Mouse (Mus musculus) embryonic facial prominence, embryonic 14.5 days (tissue): ENCODE results near the gene Thsd4. TPM values are rescaled to one million over a fixed set of nuclear protein-coding genes. Genes with fewer than 3 reads are reported as not detected.
A peak's percentile ranks its signal among the peaks of the same experiment; 100 is the strongest.

Experiments used
- ATAC-seq: fragments of 200-750 bp; cut with Nextera tagmentation; 2 replicates; pipeline ENCODE4 v1.8.0; 2017; ENCODE audit warnings: low read depth, moderate number of reproducible peaks, moderate TSS enrichment
- DNase-seq: peaks from one replicate; pipeline ENCODE4 v3.0.0-alpha.2; 2015; ENCODE audit warnings: low spot score
- H3K27ac ChIP-seq: fragments of 300-500 bp; sonication (generic); replicated peaks from 2 replicates; pipeline ENCODE4 v1.5.1; 2014; ENCODE audit warnings: low read depth, mild to moderate bottlenecking, low read length, moderate library complexity
- H3K27me3 ChIP-seq: fragments of 300-500 bp; sonication (generic); replicated peaks from 2 replicates; pipeline ENCODE4 v1.6.1; 2014; ENCODE audit warnings: low read length; ENCODE audit not compliant: control insufficient read depth, insufficient read depth
- H3K36me3 ChIP-seq: fragments of 300-500 bp; sonication (generic); 2 replicates; pipeline ENCODE4 v1.6.1; 2014; ENCODE audit warnings: low read length, mixed read lengths; ENCODE audit not compliant: control insufficient read depth, insufficient read depth
- H3K4me1 ChIP-seq: fragments of 300-500 bp; sonication (generic); 2 replicates; pipeline ENCODE4 v1.6.1; 2014; ENCODE audit warnings: antibody characterized with exemption, low read length; ENCODE audit not compliant: control insufficient read depth, insufficient read depth
- H3K4me2 ChIP-seq: fragments of 300-500 bp; sonication (generic); 2 replicates; pipeline ENCODE4 v1.6.1; 2014; ENCODE audit warnings: low read depth, mild to moderate bottlenecking, low read length, moderate library complexity, mixed read lengths
- H3K4me3 ChIP-seq: fragments of 300-500 bp; sonication (generic); 2 replicates; pipeline ENCODE4 v1.5.1; 2014; ENCODE audit warnings: low read depth, mild to moderate bottlenecking, low read length
- H3K9ac ChIP-seq: fragments of 300-500 bp; sonication (generic); 2 replicates; pipeline ENCODE4 v1.6.1; 2014; ENCODE audit warnings: low read depth, mild to moderate bottlenecking, low read length, moderate library complexity, mixed read lengths
- H3K9me3 ChIP-seq: fragments of 300-500 bp; sonication (generic); 2 replicates; pipeline ENCODE4 v1.6.1; 2016; ENCODE audit warnings: low read length; ENCODE audit not compliant: control insufficient read depth
- WGBS: fragments of 180-500 bp; shearing (Covaris S2); extraction: QIAGEN DNeasy Blood & Tissue Kit; methylation state at CpG from one replicate; pipeline ENCODE4 v1.1.7; 2014; 5-methylcytosine and 5-hydroxymethylcytosine counted together
- polyA plus RNA-seq: library from polyadenylated mRNA; unstranded; fragments of >200 nt; fragmentation: Nextera tagmentation; extraction: Ambion mirVana; gene quantifications from 2 replicates; pipeline ENCODE4 v1.2.1, GENCODE M21; 2014

The Thsd4 gene
- polyA plus RNA-seq, 1 experiment from 2014 or later = 26.1 TPM

DNA sequence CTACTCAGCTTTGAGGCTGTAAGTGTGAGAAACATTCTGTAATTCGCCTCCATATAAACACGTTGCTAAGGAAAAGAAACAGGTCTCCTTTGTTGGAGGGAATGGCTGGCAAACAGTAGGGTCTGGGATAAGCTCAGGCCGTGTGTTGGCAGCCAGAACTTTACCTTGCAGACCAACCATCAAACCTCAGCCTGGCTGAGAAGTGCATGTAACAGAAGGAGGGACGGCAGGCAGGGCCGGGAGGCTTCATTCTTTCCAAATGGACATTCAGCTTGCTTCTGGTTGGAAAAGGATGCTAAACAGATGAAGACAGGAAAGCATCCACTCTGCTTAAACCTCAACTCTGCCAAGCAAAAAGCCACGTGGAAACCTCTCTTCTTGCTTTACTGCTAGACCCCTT lies 228.7 kb downstream of the Thsd4 start:
- Histone ChIP-seq H3K9ac (no peak overlapping the region), H3K4me3 (no peak overlapping the region), H3K27ac (no peak overlapping the region), H3K9me3 (no peaks in the 10 kb centered on the region), H3K36me3 (no peaks in the 10 kb centered on the region), H3K4me2 (no peak overlapping the region), H3K4me1 (peaks cover 5% of the 10 kb centered on the region; the same call in 1 of the 2 replicates), H3K27me3 (no peaks in the 10 kb centered on the region)
- DNase-seq (no peak), ATAC-seq (no peak)
- WGBS = 54% methylated on average over 6 of the region's 6 CpGs

DNA sequence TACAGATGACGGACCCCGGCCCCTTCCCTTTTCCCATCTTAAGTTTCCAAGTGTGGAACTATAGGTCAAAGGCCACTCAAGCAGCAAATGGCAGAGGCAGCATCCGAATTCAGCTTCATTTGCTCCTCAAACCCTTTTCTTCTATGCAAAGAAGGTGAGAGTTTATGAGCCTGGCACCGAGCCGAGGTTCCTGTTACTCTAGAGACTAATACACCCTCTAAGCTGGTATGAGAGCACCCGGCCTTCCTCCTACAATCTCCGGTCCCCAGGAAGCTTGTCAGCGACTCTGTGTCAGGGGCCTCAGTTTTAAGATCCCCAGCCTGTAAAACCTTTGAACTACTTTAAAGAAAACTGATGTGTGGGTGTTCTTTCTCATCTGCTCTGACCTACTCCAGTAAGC lies 231.1 kb downstream of the Thsd4 start:
- H3K9ac ChIP-seq = no peak overlapping the region
- H3K4me3 ChIP-seq = no peak overlapping the region
- H3K27me3 ChIP-seq = no peaks in the 10 kb centered on the region
- DNase-seq = no peak
- no peak for ATAC-seq
- no peak overlapping the region for H3K27ac ChIP-seq
- H3K9me3 ChIP-seq = no peaks in the 10 kb centered on the region
- H3K36me3 ChIP-seq = no peaks in the 10 kb centered on the region
- no peak overlapping the region for H3K4me2 ChIP-seq
- 72% methylated on average over 8 of the region's 8 CpGs for WGBS
- H3K4me1 ChIP-seq = peaks cover 5% of the 10 kb centered on the region; the same call in 1 of the 2 replicates

- H3K27ac ChIP-seq = no peak overlapping the region
- no peak overlapping the region for H3K4me3 ChIP-seq
- WGBS = 41% methylated on average over 12 of the region's 12 CpGs
- H3K9ac ChIP-seq = no peak overlapping the region
- ATAC-seq (0 out of 2 replicates have a peak, but pooled peaks have one; percentile 22), DNase-seq (peak; percentile 75)
- no peak overlapping the region for H3K4me2 ChIP-seq
- H3K4me1 ChIP-seq = peaks cover 5% of the 10 kb centered on the region; the same call in 1 of the 2 replicates
- H3K9me3 ChIP-seq = no peaks in the 10 kb centered on the region
- H3K27me3 ChIP-seq = no peaks in the 10 kb centered on the region
- H3K36me3 ChIP-seq = no peaks in the 10 kb centered on the region
Measured at GRCm38 (mm10) chr9:60288789-60289188, 233.1 kb downstream of the Thsd4 start.

DNA sequence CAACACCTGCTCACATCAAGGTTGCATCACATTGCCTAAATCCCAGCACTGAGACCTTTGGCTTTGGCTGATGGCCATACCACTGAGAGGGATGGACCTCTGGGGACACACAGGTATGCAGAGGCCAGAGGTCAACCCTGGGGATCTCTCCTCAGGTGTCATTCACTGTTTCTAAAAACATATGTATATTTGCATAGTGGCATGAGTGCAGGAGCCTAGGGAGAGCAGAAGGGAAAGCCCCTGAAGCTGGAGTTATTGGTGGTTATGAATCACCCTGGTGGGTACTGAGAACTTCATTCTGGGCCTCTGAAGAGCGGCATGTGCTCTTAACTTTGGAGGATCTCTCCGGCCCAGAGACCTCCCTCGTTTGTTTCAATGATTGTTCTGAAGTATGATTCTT lies 235.5 kb downstream of the Thsd4 start:
- H3K4me3 ChIP-seq = no peak overlapping the region
- H3K4me1 ChIP-seq = peaks cover 10% of the 10 kb centered on the region; the same call in 1 of the 2 replicates
- H3K27me3 ChIP-seq = no peaks in the 10 kb centered on the region
- no peak overlapping the region for H3K27ac ChIP-seq
- no peak for DNase-seq
- H3K36me3 ChIP-seq = no peaks in the 10 kb centered on the region
- no peak overlapping the region for H3K9ac ChIP-seq
- WGBS = 74% methylated on average over 3 of the region's 3 CpGs
- no peaks in the 10 kb centered on the region for H3K9me3 ChIP-seq
- ATAC-seq = no peak
- H3K4me2 ChIP-seq = no peak overlapping the region

- Histone ChIP-seq H3K9ac (no peak overlapping the region), H3K4me1 (peaks cover 16% of the 10 kb centered on the region), H3K4me2 (no peak overlapping the region), H3K9me3 (no peaks in the 10 kb centered on the region), H3K4me3 (no peak overlapping the region), H3K27ac (no peak overlapping the region), H3K27me3 (no peaks in the 10 kb centered on the region), H3K36me3 (no peaks in the 10 kb centered on the region)
- ATAC-seq (no peak), DNase-seq (no peak)
- 41% methylated on average over 3 of the region's 3 CpGs for WGBS
Measured at GRCm38 (mm10) chr9:60285047-60285462, 236.8 kb downstream of the Thsd4 start.

GRCm38 (mm10) chr9:60284318-60284717 lies 237.5 kb downstream of the Thsd4 start:
- Histone ChIP-seq H3K27ac (no peak overlapping the region), H3K4me2 (no peak overlapping the region), H3K4me1 (peaks cover 16% of the 10 kb centered on the region), H3K9me3 (no peaks in the 10 kb centered on the region), H3K4me3 (no peak overlapping the region), H3K27me3 (no peaks in the 10 kb centered on the region), H3K36me3 (no peaks in the 10 kb centered on the region), H3K9ac (no peak overlapping the region)
- ATAC-seq (no peak), DNase-seq (no peak)
- WGBS = 79% methylated on average over 1 of the region's 1 CpGs

- no peaks in the 10 kb centered on the region for H3K27me3 ChIP-seq
- 54% methylated on average over 3 of the region's 3 CpGs for WGBS
- H3K4me3 ChIP-seq = no peak overlapping the region
- no peaks in the 10 kb centered on the region for H3K36me3 ChIP-seq
- H3K27ac ChIP-seq = no peak overlapping the region
- H3K9me3 ChIP-seq = no peaks in the 10 kb centered on the region
- H3K4me1 ChIP-seq = peaks cover 10% of the 10 kb centered on the region; the same call in 1 of the 2 replicates
- ATAC-seq = no peak
- H3K9ac ChIP-seq = no peak overlapping the region
- H3K4me2 ChIP-seq = no peak overlapping the region
- DNase-seq = no peak
Measured at GRCm38 (mm10) chr9:60283546-60283945, 238.3 kb downstream of the Thsd4 start.

- Histone ChIP-seq H3K4me3 (no peak overlapping the region), H3K36me3 (no peaks in the 10 kb centered on the region), H3K4me1 (peaks cover 10% of the 10 kb centered on the region; the same call in 1 of the 2 replicates), H3K4me2 (no peak overlapping the region), H3K9ac (no peak overlapping the region), H3K27me3 (no peaks in the 10 kb centered on the region), H3K9me3 (no peaks in the 10 kb centered on the region), H3K27ac (no peak overlapping the region)
- DNase-seq = peak; percentile 72
- WGBS = 47% methylated on average over 11 of the region's 11 CpGs
- ATAC-seq = peak; percentile 65; the same call in 1 of the 2 replicates
Measured at GRCm38 (mm10) chr9:60281281-60281680, 240.6 kb downstream of the Thsd4 start.

DNA sequence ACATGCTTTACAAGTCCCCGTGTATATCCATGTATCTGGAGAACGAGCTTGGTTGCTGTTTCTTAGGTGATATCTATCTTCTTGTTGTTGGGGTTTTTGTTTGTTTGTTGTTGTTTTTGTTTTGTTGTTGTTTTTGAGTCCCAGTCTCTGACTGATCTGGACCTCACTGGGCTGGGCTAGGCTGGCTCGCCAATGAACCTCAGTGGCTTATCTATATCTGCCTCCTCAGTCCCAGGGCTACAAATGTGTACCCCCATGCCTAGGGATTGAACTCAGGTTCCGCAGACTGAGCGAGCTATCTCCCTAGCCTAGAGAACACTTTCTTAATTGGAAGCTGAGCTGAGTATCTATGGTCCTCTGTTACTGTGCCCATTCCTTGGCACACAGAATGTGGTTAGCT lies 241.1 kb downstream of the Thsd4 start:
- no peak overlapping the region for H3K27ac ChIP-seq
- H3K4me3 ChIP-seq = no peak overlapping the region
- H3K4me2 ChIP-seq = no peak overlapping the region
- ATAC-seq = no peak
- H3K9me3 ChIP-seq = no peaks in the 10 kb centered on the region
- WGBS = 95% methylated on average over 5 of the region's 5 CpGs
- H3K4me1 ChIP-seq = peaks cover 10% of the 10 kb centered on the region; the same call in 1 of the 2 replicates
- DNase-seq = no peak
- H3K36me3 ChIP-seq = no peaks in the 10 kb centered on the region
- no peaks in the 10 kb centered on the region for H3K27me3 ChIP-seq
- no peak overlapping the region for H3K9ac ChIP-seq
